Mouse (Mus musculus) hindbrain, embryonic 13.5 days (tissue): ENCODE measurements at regions not wholly inside any gene's neighbourhood (a gene's known extent, or its start where the extent isn't known, plus 50 kb on each side); places are given as distances from the start of the nearest gene placed in this dataset.

Source experiments
- ATAC-seq: fragments of 200-750 bp; cut with Nextera tagmentation; 2 replicates; pipeline ENCODE4 v1.8.0; 2017; ENCODE audit warnings: moderate TSS enrichment; ENCODE audit not compliant: low FRiP score
- H3K27ac ChIP-seq: fragments of 300-500 bp; sonication (generic); 2 replicates; pipeline ENCODE4 v1.5.1; 2015; ENCODE audit warnings: inconsistent platforms, mild to moderate bottlenecking, moderate library complexity
- H3K27me3 ChIP-seq: fragments of 300-500 bp; sonication (generic); 2 replicates; pipeline ENCODE4 v1.6.1; 2015; ENCODE audit warnings: mild to moderate bottlenecking, inconsistent platforms
- H3K36me3 ChIP-seq: fragments of 300-500 bp; sonication (generic); 2 replicates; pipeline ENCODE4 v1.6.1; 2015; ENCODE audit warnings: mild to moderate bottlenecking, inconsistent platforms
- H3K4me1 ChIP-seq: fragments of 300-500 bp; sonication (generic); replicated peaks from 2 replicates; pipeline ENCODE4 v1.6.1; 2015; ENCODE audit warnings: inconsistent platforms
- H3K4me2 ChIP-seq: fragments of 300-500 bp; sonication (generic); 2 replicates; pipeline ENCODE4 v1.6.1; 2015; ENCODE audit warnings: inconsistent platforms, mild to moderate bottlenecking, moderate library complexity
- H3K4me3 ChIP-seq: fragments of 300-500 bp; sonication (generic); 2 replicates; pipeline ENCODE4 v1.5.1; 2015; ENCODE audit warnings: mild to moderate bottlenecking, inconsistent platforms
- H3K9ac ChIP-seq: fragments of 300-500 bp; sonication (generic); 2 replicates; pipeline ENCODE4 v1.6.1; 2015; ENCODE audit warnings: mild to moderate bottlenecking, inconsistent platforms
- H3K9me3 ChIP-seq: fragments of 300-500 bp; sonication (generic); 2 replicates; pipeline ENCODE4 v1.6.1; 2016; ENCODE audit warnings: inconsistent platforms
- WGBS: fragments of 180-500 bp; shearing (Covaris S2); methylation state at CpG from one replicate; pipeline ENCODE4 v1.1.7; 2015; 5-methylcytosine and 5-hydroxymethylcytosine counted together

DNA sequence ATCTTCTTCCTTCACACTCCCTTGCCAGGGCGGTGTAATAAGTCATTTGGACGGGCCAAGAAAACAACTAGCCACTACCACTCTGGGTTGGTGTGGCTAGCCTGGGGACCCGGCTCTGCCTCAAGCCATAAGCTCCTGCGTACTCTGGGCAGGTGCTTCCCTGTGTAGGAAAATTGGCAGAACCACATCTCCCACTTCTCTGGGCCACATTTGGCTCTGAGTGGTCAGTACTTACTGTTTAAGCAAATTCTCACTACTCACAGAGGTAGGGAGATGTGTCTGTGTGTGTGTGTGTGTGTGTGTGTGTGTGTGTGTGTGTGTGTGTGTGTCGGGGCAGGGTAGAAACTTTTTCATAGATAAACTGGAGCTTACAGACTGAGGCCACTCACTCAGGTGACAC is 262.6 kb upstream of the N4bp1 start:
- no peak for ATAC-seq
- Histone ChIP-seq H3K4me1 (peaks cover 12% of the 10 kb centered on the region), H3K9ac (no peak overlapping the region), H3K36me3 (no peaks in the 10 kb centered on the region), H3K4me2 (no peak overlapping the region), H3K27ac (no peak overlapping the region), H3K27me3 (0 out of 2 replicates have a peak, but pooled peaks cover 3% of the 10 kb centered on the region), H3K4me3 (no peak overlapping the region), H3K9me3 (peaks cover 7% of the 10 kb centered on the region)
- 80% methylated on average over 5 of the region's 5 CpGs for WGBS

DNA sequence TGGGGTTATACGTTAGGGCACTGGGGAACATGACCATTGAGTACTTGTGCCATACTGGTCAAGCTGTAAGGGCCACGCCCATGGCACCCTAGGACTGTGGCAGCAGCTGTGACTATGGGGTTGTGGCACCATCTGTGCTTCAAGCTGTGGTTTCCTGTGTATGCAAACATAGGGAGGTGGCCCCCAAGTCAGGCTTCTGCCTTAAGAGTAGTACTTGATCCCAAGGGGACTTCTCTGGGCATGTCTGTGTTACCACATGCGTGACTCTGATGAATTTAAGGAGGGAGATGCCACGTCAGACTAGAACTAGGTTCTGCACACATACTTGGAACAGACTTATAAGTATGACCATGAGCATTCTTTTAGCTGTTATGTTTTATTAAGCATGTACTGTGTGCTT is 252.4 kb upstream of the N4bp1 start:
- no peaks in the 10 kb centered on the region for H3K36me3 ChIP-seq
- no peak overlapping the region for H3K4me2 ChIP-seq
- WGBS, result 90% methylated on average over 4 of the region's 4 CpGs
- no peak overlapping the region for H3K9ac ChIP-seq
- no peaks in the 10 kb centered on the region for H3K27me3 ChIP-seq
- H3K4me1 ChIP-seq, result no peaks in the 10 kb centered on the region
- H3K27ac ChIP-seq, result no peak overlapping the region
- no peak for ATAC-seq
- no peaks in the 10 kb centered on the region for H3K9me3 ChIP-seq
- H3K4me3 ChIP-seq, result no peak overlapping the region

DNA sequence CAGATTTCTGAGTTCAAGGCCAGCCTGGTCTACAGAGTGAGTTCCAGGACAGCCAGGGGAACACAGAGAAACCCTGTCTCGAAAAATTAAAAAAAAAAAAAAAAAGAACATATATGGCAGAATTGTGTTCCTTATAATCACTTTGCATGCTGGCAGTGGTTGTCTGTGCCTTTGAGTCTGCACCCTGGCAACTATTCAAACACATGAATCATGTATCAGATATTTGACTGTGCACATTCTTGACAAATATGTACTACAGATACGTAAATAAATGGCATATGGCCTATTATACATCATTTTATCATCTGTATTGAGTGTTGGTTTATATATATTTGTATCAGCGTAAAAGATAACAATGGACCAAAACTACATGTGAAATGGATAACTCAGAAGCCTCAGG is 246.7 kb upstream of the N4bp1 start:
- Histone ChIP-seq H3K9ac (no peak overlapping the region), H3K4me3 (no peak overlapping the region), H3K27ac (no peak overlapping the region), H3K27me3 (no peaks in the 10 kb centered on the region), H3K36me3 (no peaks in the 10 kb centered on the region), H3K9me3 (no peaks in the 10 kb centered on the region), H3K4me1 (peaks cover 12% of the 10 kb centered on the region; the same call in 1 of the 2 replicates), H3K4me2 (no peak overlapping the region)
- WGBS, result 87% methylated on average over 3 of the region's 3 CpGs
- ATAC-seq, result no peak

DNA sequence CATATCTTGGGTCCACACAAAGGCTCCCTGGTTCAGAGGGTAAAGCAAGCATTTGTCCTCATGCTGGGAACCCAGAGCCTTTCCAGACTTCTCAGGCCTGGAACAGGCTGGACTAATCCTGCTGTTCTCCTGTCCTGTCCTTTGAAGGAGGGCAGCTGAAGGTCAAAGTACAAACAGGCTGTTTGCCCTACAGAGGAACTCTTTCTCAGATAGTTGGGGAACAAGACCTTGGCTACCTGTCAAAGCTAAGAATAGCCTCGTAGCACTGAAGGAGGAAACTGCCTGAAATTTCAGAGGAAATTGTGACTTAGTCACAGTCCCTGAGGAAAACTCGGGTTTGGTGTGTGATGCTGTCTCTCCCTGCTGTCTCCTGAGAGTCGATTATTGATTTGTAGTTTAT is 245.6 kb upstream of the N4bp1 start:
- Histone ChIP-seq H3K27me3 (no peaks in the 10 kb centered on the region), H3K4me2 (no peak overlapping the region), H3K4me3 (no peak overlapping the region), H3K36me3 (no peaks in the 10 kb centered on the region), H3K9ac (no peak overlapping the region), H3K9me3 (no peaks in the 10 kb centered on the region), H3K27ac (no peak overlapping the region), H3K4me1 (peaks cover 14% of the 10 kb centered on the region; the same call in 1 of the 2 replicates)
- 56% methylated on average over 3 of the region's 3 CpGs for WGBS
- ATAC-seq, result no peak

DNA sequence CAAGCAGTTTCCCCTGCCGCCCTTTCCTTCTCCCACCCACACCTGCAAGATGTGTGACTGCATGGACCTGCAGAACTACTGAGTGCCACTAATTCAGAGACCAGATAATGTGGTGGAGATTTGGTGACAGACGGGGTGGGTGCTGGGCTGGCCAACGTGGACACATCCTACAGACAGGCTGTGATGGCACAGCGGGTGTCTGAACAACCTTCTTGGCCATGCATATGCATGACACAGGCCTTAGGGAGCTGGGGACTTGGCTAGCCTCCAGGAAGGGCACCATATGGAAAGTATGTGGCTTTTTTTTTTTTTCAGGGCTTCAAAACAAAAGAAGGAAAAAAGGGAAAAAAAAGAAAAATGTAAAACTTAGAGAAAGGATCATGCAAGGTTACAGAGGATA is 243.5 kb upstream of the N4bp1 start:
- Histone ChIP-seq H3K4me2 (no peak overlapping the region), H3K4me3 (no peak overlapping the region), H3K9me3 (no peaks in the 10 kb centered on the region), H3K27me3 (no peaks in the 10 kb centered on the region), H3K9ac (no peak overlapping the region), H3K36me3 (no peaks in the 10 kb centered on the region), H3K4me1 (peaks cover 14% of the 10 kb centered on the region; the same call in 1 of the 2 replicates), H3K27ac (no peak overlapping the region)
- ATAC-seq, result 0 out of 2 replicates have a peak, but pooled peaks have one; percentile 46
- 45% methylated on average over 4 of the region's 4 CpGs for WGBS

DNA sequence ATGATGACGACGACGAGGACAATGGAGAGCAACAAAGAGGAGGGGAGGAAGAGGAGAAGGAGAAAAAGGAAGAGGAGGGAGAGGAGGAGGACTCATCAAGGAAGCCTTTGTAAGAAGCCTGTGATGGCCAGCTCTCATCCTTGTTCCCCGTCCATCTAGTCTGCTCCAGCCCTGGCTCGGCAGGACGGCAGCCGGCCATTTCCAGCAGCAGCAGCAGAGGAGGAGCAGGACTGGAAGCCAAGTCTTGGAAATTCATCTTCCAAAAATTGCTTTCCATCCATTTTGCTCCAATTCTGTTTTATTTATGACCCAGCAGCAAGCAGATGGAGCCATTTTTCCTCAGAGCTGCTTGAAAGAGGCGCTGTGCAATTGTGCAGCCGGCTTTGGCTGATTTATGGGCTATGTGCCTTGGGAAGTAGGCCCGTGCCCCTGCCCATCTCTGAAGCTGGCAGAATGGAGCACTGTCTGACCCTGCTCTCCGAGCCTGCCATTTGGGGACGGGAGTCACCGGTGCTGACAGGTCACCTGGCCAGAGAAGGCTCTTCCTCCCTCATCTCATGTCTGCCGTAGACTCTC is 231.2 kb upstream of the N4bp1 start:
- WGBS, result 71% methylated on average over 14 of the region's 14 CpGs
- no peak for ATAC-seq
- H3K9ac ChIP-seq, result no peak overlapping the region
- H3K9me3 ChIP-seq, result no peaks in the 10 kb centered on the region
- H3K4me2 ChIP-seq, result no peak overlapping the region
- H3K36me3 ChIP-seq, result no peaks in the 10 kb centered on the region
- H3K4me1 ChIP-seq, result peaks cover 13% of the 10 kb centered on the region
- peak overlapping the region; percentile 14; the same call in 1 of the 2 replicates for H3K27ac ChIP-seq
- H3K4me3 ChIP-seq, result no peak overlapping the region
- H3K27me3 ChIP-seq, result peaks cover 5% of the 10 kb centered on the region; the same call in 1 of the 2 replicates

DNA sequence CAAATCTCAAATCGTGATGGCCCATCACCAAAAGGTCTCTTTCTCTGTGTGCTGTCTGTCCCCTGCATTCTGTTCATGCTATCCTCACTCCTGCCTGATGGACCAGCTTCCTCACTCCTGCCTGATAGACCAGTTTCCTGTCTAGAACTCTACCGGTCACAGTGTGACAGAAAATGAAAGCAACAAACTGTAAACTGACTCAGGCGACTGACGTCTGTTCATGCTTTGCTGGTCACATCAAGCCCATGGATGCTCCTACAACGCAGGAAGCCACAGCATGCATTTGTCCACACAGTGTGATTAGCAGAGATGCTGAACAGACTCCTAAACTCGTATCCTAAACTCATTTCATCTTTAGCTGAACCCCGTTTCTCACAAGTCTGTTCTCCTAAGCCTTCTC is 227.3 kb upstream of the N4bp1 start:
- Histone ChIP-seq H3K4me3 (no peak overlapping the region), H3K4me2 (no peak overlapping the region), H3K4me1 (0 out of 2 replicates have a peak, but pooled peaks cover 8% of the 10 kb centered on the region), H3K9me3 (no peaks in the 10 kb centered on the region), H3K36me3 (no peaks in the 10 kb centered on the region), H3K9ac (no peak overlapping the region), H3K27me3 (peaks cover 2% of the 10 kb centered on the region; the same call in 1 of the 2 replicates), H3K27ac (no peak overlapping the region)
- WGBS, result 88% methylated on average over 7 of the region's 7 CpGs
- ATAC-seq, result no peak

DNA sequence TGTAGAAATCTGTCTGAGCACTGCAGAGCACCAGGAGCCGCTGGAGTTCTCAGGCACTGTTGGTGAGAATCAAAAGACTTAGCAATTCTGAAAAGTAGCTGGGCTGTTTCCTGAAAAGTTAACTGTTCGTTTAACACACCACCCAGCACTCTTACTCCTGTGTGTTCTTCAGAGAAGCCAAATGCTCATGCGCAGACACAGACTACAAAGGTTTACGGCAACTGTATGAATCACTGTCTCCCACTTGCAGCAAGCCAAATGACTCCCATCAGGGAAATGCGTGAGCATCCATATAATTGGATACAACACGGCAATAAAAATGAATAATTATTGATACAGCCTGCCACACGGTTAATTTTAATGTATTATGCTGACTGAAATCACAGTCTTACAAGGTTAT is 220.0 kb upstream of the N4bp1 start:
- H3K4me2 ChIP-seq, result no peak overlapping the region
- no peaks in the 10 kb centered on the region for H3K36me3 ChIP-seq
- ATAC-seq, result no peak
- H3K4me3 ChIP-seq, result no peak overlapping the region
- no peaks in the 10 kb centered on the region for H3K9me3 ChIP-seq
- H3K27ac ChIP-seq, result no peak overlapping the region
- H3K4me1 ChIP-seq, result peaks cover 13% of the 10 kb centered on the region; the same call in 1 of the 2 replicates
- H3K9ac ChIP-seq, result no peak overlapping the region
- H3K27me3 ChIP-seq, result no peaks in the 10 kb centered on the region
- WGBS, result 52% methylated on average over 7 of the region's 7 CpGs

DNA sequence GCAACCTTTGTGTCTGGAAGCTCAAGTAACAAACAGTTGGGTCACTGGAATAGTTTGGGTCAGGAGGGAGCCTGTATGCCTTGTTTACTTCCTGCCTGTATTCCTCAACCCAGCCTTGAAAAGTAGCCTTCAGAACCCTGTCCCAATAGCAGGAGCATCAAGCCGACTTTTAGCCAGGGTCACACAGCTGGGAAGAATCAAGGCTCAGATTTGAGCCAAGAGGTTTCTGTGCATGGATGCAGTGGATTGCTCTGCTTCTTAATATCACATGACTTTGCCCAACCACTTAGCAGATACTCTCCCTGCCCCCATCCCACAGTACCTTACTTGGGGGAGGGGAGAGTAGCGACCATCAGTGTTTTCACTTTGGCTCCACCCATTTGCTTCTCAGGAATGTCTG is 210.2 kb upstream of the N4bp1 start:
- H3K36me3 ChIP-seq, result no peaks in the 10 kb centered on the region
- H3K27me3 ChIP-seq, result no peaks in the 10 kb centered on the region
- no peaks in the 10 kb centered on the region for H3K9me3 ChIP-seq
- ATAC-seq, result no peak
- no peak overlapping the region for H3K9ac ChIP-seq
- no peak overlapping the region for H3K4me3 ChIP-seq
- H3K4me1 ChIP-seq, result peaks cover 9% of the 10 kb centered on the region
- no peak overlapping the region for H3K27ac ChIP-seq
- no peak overlapping the region for H3K4me2 ChIP-seq
- 59% methylated on average over 2 of the region's 2 CpGs for WGBS

DNA sequence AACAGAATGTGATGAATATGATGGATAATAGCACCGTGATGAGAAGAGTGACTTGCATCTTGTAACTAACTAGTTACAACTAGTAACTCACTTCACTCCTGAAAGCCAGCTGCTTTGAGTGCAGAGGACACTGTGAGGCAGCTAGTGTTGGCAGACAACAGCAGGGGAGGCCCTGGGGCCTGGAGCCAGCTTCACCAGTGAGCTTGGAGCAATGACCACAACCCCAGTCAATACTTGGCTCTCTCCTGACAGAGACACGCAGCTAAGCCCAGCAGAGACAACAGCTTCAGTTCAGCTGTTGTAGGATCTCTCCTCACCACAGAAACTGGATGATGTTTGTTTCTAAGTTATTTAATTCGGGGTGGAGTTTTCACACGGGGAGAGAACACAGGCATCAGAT is 209.6 kb upstream of the N4bp1 start:
- Histone ChIP-seq H3K4me1 (peaks cover 9% of the 10 kb centered on the region), H3K27me3 (no peaks in the 10 kb centered on the region), H3K9ac (no peak overlapping the region), H3K4me3 (no peak overlapping the region), H3K9me3 (no peaks in the 10 kb centered on the region), H3K27ac (no peak overlapping the region), H3K36me3 (no peaks in the 10 kb centered on the region), H3K4me2 (no peak overlapping the region)
- 88% methylated on average over 4 of the region's 4 CpGs for WGBS
- no peak for ATAC-seq

DNA sequence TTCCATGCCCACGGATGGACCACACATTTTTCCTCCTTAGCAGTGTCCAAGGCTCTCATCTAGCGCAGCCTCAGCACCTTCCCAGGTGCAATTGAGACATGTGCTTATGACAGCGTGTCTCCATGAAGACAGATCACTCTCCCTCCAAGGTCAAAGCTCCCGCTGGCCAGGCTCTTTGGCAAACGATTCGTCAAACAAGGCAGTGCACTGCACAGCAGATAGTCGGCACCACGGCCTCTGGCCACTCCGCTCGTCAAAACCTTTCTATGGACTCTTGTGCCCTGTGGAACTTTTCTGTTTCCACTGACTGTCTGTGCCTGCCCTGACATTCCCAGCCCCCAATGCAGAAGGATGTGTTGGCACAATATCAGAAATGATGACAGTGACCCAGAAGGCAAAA is 208.7 kb upstream of the N4bp1 start:
- H3K9me3 ChIP-seq, result no peaks in the 10 kb centered on the region
- no peak overlapping the region for H3K9ac ChIP-seq
- H3K27me3 ChIP-seq, result no peaks in the 10 kb centered on the region
- no peak for ATAC-seq
- WGBS, result 59% methylated on average over 10 of the region's 10 CpGs
- no peak overlapping the region for H3K4me3 ChIP-seq
- H3K27ac ChIP-seq, result no peak overlapping the region
- H3K4me1 ChIP-seq, result peaks cover 9% of the 10 kb centered on the region
- no peak overlapping the region for H3K4me2 ChIP-seq
- H3K36me3 ChIP-seq, result no peaks in the 10 kb centered on the region

DNA sequence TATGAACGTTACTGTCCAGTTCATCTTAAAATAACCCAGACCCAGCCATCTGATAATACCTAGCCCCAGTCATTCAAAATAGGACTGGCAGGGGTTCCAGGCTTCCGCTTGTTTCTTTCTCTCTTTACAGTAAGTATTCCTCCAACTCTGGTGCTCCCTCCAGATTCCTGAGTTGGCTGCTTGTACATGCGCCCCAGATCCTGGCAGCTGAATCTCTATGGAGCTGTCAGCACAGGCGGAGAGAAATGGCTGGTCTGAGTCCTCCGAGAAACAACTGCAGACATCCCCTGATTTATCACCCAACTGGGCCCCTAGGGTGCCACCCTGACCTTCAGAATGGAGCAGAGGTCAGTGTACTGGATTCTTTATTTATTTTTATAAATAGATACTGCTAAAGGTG is 208.0 kb upstream of the N4bp1 start:
- H3K4me1 ChIP-seq, result peaks cover 9% of the 10 kb centered on the region
- no peak for ATAC-seq
- H3K4me3 ChIP-seq, result no peak overlapping the region
- H3K4me2 ChIP-seq, result no peak overlapping the region
- no peak overlapping the region for H3K27ac ChIP-seq
- no peaks in the 10 kb centered on the region for H3K36me3 ChIP-seq
- WGBS, result 63% methylated on average over 5 of the region's 5 CpGs
- H3K9me3 ChIP-seq, result no peaks in the 10 kb centered on the region
- no peak overlapping the region for H3K9ac ChIP-seq
- no peaks in the 10 kb centered on the region for H3K27me3 ChIP-seq

DNA sequence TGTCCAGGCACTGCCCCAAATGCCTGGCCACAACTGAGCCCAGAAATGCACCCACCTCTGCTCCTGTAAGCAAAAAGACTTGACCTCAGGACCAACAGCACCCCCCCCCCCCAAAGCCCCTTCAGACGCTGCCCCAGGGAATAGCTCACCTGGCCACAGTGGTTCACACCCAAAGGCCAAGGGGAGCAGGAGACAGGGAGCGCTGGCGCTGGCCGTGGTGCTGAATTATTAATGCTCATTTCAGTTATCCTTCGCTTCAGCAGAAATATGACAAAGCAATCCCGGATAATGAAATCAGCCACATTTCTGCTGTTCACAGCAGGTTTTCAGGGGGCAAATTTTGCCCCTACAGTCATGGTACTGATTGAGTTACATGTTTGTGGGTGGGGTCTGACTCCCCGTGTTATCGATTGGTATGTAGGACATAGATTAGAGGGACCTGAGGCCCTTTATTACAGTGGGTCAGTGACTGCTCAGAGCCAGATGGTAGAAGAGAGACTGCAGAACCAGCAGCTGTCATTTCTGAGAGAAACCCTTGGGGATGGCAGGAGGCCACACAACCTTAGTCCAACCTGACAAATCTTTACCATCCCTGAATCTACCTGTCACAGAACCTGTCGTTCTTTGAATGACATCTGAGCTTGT is 202.5 kb upstream of the N4bp1 start:
- Histone ChIP-seq H3K27ac (peak overlapping the region; percentile 3; the same call in 1 of the 2 replicates), H3K4me2 (no peak overlapping the region), H3K36me3 (no peaks in the 10 kb centered on the region), H3K9me3 (no peaks in the 10 kb centered on the region), H3K4me3 (no peak overlapping the region), H3K9ac (no peak overlapping the region), H3K27me3 (peaks cover 12% of the 10 kb centered on the region; the same call in 1 of the 2 replicates), H3K4me1 (peaks cover 19% of the 10 kb centered on the region)
- WGBS, result 32% methylated on average over 9 of the region's 9 CpGs
- no peak for ATAC-seq
